Mouse (Mus musculus): Measurements from ENCODE around the gene 1700125H20Rik. TPM values are rescaled to one million over a fixed set of nuclear protein-coding genes. Genes with fewer than 3 reads are reported as not detected.
A peak's percentile ranks its signal among the peaks of the same experiment; 100 is the strongest.
"Not testable (repeated sequence)": the region's sequence is repeated elsewhere in the genome, so short reads cannot be mapped to it uniquely, and the experiment has no call there.

Gene 1700125H20Rik
- total RNA-seq (2015; ENCODE audit: low replicate concordance) (6.5 TPM in 1 of 2 replicates, not detected in the other), total RNA-seq (2017; ENCODE audit: low replicate concordance) (not detected in 2 replicates)

- ATAC-seq (replicated peaks; ENCODE audit: low FRiP score, poor library complexity, severe bottlenecking): peak; percentile 99
These were observed at the start of gene 1700125H20Rik for GRCm38 (mm10) chr11:85170058-85170740. TSS of gene 1700125H20Rik (plus strand) at chr11:85170404.

- ATAC-seq (replicated peaks; ENCODE audit: low FRiP score, poor library complexity, severe bottlenecking): no peak
These were observed 48.1 kb upstream of the 1700125H20Rik start for GRCm38 (mm10) chr11:85122073-85122472.

- ATAC-seq (replicated peaks; ENCODE audit: low FRiP score, poor library complexity, severe bottlenecking): no peak
These were observed 46.8 kb upstream of the 1700125H20Rik start for GRCm38 (mm10) chr11:85123267-85123992.

- 0 out of 2 replicates have a peak, but pooled peaks have one; percentile 36 for ATAC-seq (replicated peaks; ENCODE audit: low FRiP score, poor library complexity, severe bottlenecking)
These were observed 43.7 kb upstream of the 1700125H20Rik start for GRCm38 (mm10) chr11:85126257-85127102.

- 0 out of 2 replicates have a peak, but pooled peaks have one; percentile 40 for ATAC-seq (replicated peaks; ENCODE audit: low FRiP score, poor library complexity, severe bottlenecking)
These were observed 41.3 kb upstream of the 1700125H20Rik start for GRCm38 (mm10) chr11:85128883-85129282.

- ATAC-seq (replicated peaks; ENCODE audit: low FRiP score, poor library complexity, severe bottlenecking): no peak
These were observed 38.7 kb upstream of the 1700125H20Rik start for GRCm38 (mm10) chr11:85131542-85131941.

- ATAC-seq (replicated peaks; ENCODE audit: low FRiP score, poor library complexity, severe bottlenecking): no peak
These were observed 31.3 kb upstream of the 1700125H20Rik start for GRCm38 (mm10) chr11:85138776-85139474.

GRCm38 (mm10) chr11:85139581-85140540, 30.3 kb upstream of the 1700125H20Rik start, which contains the start of gene Usp32:
TSS of gene Usp32 (minus strand) at chr11:85140161.
- ATAC-seq (replicated peaks; ENCODE audit: low FRiP score, poor library complexity, severe bottlenecking): peak; percentile 95

GRCm38 (mm10) chr11:85152256-85152930, 17.8 kb upstream of the 1700125H20Rik start:
- no peak for ATAC-seq (replicated peaks; ENCODE audit: low FRiP score, poor library complexity, severe bottlenecking)

- no peak for ATAC-seq (replicated peaks; ENCODE audit: low FRiP score, poor library complexity, severe bottlenecking)
These were observed 12.9 kb upstream of the 1700125H20Rik start for GRCm38 (mm10) chr11:85157301-85157700.

GRCm38 (mm10) chr11:85163014-85163413, 7.2 kb upstream of the 1700125H20Rik start:
- ATAC-seq (replicated peaks; ENCODE audit: low FRiP score, poor library complexity, severe bottlenecking): not testable (repeated sequence)

- ATAC-seq (replicated peaks; ENCODE audit: low FRiP score, poor library complexity, severe bottlenecking): no peak
These were observed 5.8 kb upstream of the 1700125H20Rik start for GRCm38 (mm10) chr11:85164371-85164770.

GRCm38 (mm10) chr11:85167503-85167902, 2.7 kb upstream of the 1700125H20Rik start:
- ATAC-seq (replicated peaks; ENCODE audit: low FRiP score, poor library complexity, severe bottlenecking): no peak

GRCm38 (mm10) chr11:85170833-85171232, 629 bp downstream of the 1700125H20Rik start:
- no peak for ATAC-seq (replicated peaks; ENCODE audit: low FRiP score, poor library complexity, severe bottlenecking)

- ATAC-seq (replicated peaks; ENCODE audit: low FRiP score, poor library complexity, severe bottlenecking): no peak
These were observed 5.7 kb downstream of the 1700125H20Rik start for GRCm38 (mm10) chr11:85175941-85176340.

- no peak for ATAC-seq (replicated peaks; ENCODE audit: low FRiP score, poor library complexity, severe bottlenecking)
These were observed 7.6 kb downstream of the 1700125H20Rik start for GRCm38 (mm10) chr11:85177761-85178160.

- ATAC-seq (replicated peaks; ENCODE audit: low FRiP score, poor library complexity, severe bottlenecking): no peak
These were observed 8.2 kb downstream of the 1700125H20Rik start for GRCm38 (mm10) chr11:85178413-85178812.
